Mouse (Mus musculus) ES-CJ7 (cell line): Measurements from ENCODE around the gene Cdk14.

ENCODE experiments used
- DNase-seq: peaks from one replicate; pipeline ENCODE4 v3.0.0; 2011; ENCODE audit warnings: low read depth, low spot score

Cdk14 gene

GRCm38 (mm10) chr5:5419992-5420455 is at the start of gene Cdk14:
Gene Cdk14 (minus strand): TSS chr5:5420312.
- no peak for DNase-seq

- no peak for DNase-seq
These were observed 45.1 kb upstream of the Cdk14 start for GRCm38 (mm10) chr5:5465256-5465655.

GRCm38 (mm10) chr5:5431746-5432438 is 11.8 kb upstream of the Cdk14 start:
- no peak for DNase-seq

- no peak for DNase-seq
These were observed 3.6 kb upstream of the Cdk14 start for GRCm38 (mm10) chr5:5423723-5424171.

GRCm38 (mm10) chr5:5423081-5423480 is 3.0 kb upstream of the Cdk14 start:
- no peak for DNase-seq

GRCm38 (mm10) chr5:5421439-5421838 is 1.3 kb upstream of the Cdk14 start:
- DNase-seq, result no peak

GRCm38 (mm10) chr5:5419253-5419652 is 859 bp downstream of the Cdk14 start:
- no peak for DNase-seq

- DNase-seq, result no peak
These were observed 5.3 kb downstream of the Cdk14 start for GRCm38 (mm10) chr5:5414835-5415234.

GRCm38 (mm10) chr5:5411886-5412285 is 8.2 kb downstream of the Cdk14 start:
- DNase-seq, result no peak

GRCm38 (mm10) chr5:5401986-5402385 is 18.1 kb downstream of the Cdk14 start:
- DNase-seq, result no peak

GRCm38 (mm10) chr5:5392786-5393185 is 27.3 kb downstream of the Cdk14 start:
- peak; percentile 11 for DNase-seq

- DNase-seq, result no peak
These were observed 39.1 kb downstream of the Cdk14 start for GRCm38 (mm10) chr5:5380731-5381718.

- peak; percentile 31 for DNase-seq
These were observed 40.0 kb downstream of the Cdk14 start for GRCm38 (mm10) chr5:5379870-5380730.

GRCm38 (mm10) chr5:5379501-5379869 is 40.6 kb downstream of the Cdk14 start:
- DNase-seq, result no peak

- no peak for DNase-seq
These were observed 45.7 kb downstream of the Cdk14 start for GRCm38 (mm10) chr5:5374393-5374792.

GRCm38 (mm10) chr5:5373541-5373940 is 46.6 kb downstream of the Cdk14 start:
- no peak for DNase-seq

- peak; percentile 16 for DNase-seq
These were observed 47.2 kb downstream of the Cdk14 start for GRCm38 (mm10) chr5:5372936-5373335.

GRCm38 (mm10) chr5:5372354-5372753 is 47.8 kb downstream of the Cdk14 start:
- DNase-seq, result no peak

GRCm38 (mm10) chr5:5370322-5371082 is 49.6 kb downstream of the Cdk14 start:
- no peak for DNase-seq

GRCm38 (mm10) chr5:5368389-5369164 is 51.5 kb downstream of the Cdk14 start:
- DNase-seq, result no peak
